Mouse (Mus musculus): ENCODE measurements around the gene Inafm1. TPM values are rescaled to one million over a fixed set of nuclear protein-coding genes. Genes with fewer than 3 reads are reported as not detected.

The Inafm1 gene
- total and polyA plus RNA-seq, 3 experiments, result 1.5 to 9.5 (median 7.4) TPM

DNA sequence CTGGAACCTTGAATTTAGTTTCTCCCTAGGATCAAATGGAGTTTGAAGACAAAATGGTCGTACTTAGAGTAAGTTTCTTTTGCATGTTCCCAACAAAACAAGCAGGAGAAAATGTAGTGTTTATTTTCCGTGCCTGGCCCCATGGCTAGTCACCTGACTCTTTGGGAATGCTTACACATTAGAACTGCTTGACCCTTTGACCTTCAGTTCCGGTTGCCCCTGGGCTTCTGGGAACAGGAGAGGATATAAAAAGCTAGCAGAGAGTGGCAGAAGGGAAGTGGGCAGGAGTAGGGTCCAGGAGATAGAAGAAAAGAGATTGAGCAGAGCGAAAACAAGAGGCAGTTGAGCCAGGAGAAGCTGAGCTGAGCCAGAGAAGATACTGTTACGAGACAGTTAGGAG lies 43.5 kb downstream of the Inafm1 start:
- H3K27ac ChIP-seq (ENCODE audit: insufficient read depth, low read depth), result no peak overlapping the region
- dilution Hi-C loops (cut with MboI; ENCODE audit: extremely low pct_ligation_motif_present, extremely low pct_unique_long_range_greater_than_20kb, low sequenced_read_pairs), result no loop called here

More for the DNA sequence above, 43.5 kb downstream of the Inafm1 start:
- peaks cover 0 to 28% of the 10 kb centered on the region in 2 experiments; a peak in 2 of 4 replicates for H3K4me1 ChIP-seq (ENCODE audit: control insufficient read depth in 1 of 2, insufficient read depth in 2 of 2)
- H3K4me2 ChIP-seq (ENCODE audit: insufficient read depth, low read depth, poor library complexity, severe bottlenecking), result no peak overlapping the region
- TF ChIP-seq BHLHE40 (IDR thresholded peaks at IDR 0.05; ENCODE audit: low read depth, low read length) (no peak), ELF1 (IDR thresholded peaks at IDR 0.05; ENCODE audit: low read depth, low read length) (no peak), MEF2A (IDR thresholded peaks at IDR 0.05; ENCODE audit: borderline replicate concordance, low read depth, low read length) (no peak), ZC3H11A (IDR thresholded peaks at IDR 0.05; ENCODE audit: low read depth, low read length) (no peak), EP300 (IDR thresholded peaks at IDR 0.05; ENCODE audit: low read length) (no peak), RAD21 (IDR thresholded peaks at IDR 0.05; ENCODE audit: low read depth, low read length) (no peak), MYC (IDR thresholded peaks at IDR 0.05; ENCODE audit: low read depth, low read length) (no peak), SMC3 (IDR thresholded peaks at IDR 0.05; ENCODE audit: low read depth, low read length) (no peak), NELFE (IDR thresholded peaks at IDR 0.05; ENCODE audit: low read depth, low read length) (no peak), CTCF (conservative IDR thresholded peaks at IDR 0.05 in 1 of 2, IDR thresholded peaks at IDR 0.05 in 1 of 2; ENCODE audit: low read depth in 2 of 2, low read length in 2 of 2) (no peak), HCFC1 (IDR thresholded peaks at IDR 0.05; ENCODE audit: low read depth, low read length) (no peak), POLR2A (IDR thresholded peaks at IDR 0.05; ENCODE audit: low read depth, low read length) (no peak), RCOR1 (conservative IDR thresholded peaks at IDR 0.05; ENCODE audit: low read depth, low read length) (no peak), GABPA (IDR thresholded peaks at IDR 0.05; ENCODE audit: insufficient replicate concordance, low read depth, low read length) (no peak)
- H3K4me3 ChIP-seq (replicated peaks in 1 of 3; ENCODE audit: low read depth in 2 of 3, low read length in 2 of 3, poor library complexity in 1 of 3), result no peak overlapping the region
- in situ Hi-C loops (cut with MboI; ENCODE audit: low pct_ligation_motif_present, low pct_unique_long_range_greater_than_20kb, low sequenced_read_pairs), result no loop called here
- H3K36me3 ChIP-seq (replicated peaks in 1 of 2; ENCODE audit: control insufficient read depth in 1 of 2, insufficient read depth in 1 of 2, low read length in 1 of 2), result no peaks in the 10 kb centered on the region
- H3K9me3 ChIP-seq (replicated peaks; ENCODE audit: low read length), result peaks cover 18% of the 10 kb centered on the region
- DNase-seq (ENCODE audit: extremely low read depth), result no peak
- H3K9ac ChIP-seq (ENCODE audit: insufficient read depth, low read depth), result no peak overlapping the region
- no peaks in the 10 kb centered on the region for H3K79me2 ChIP-seq (replicated peaks; ENCODE audit: control insufficient read depth, extremely low read depth, insufficient read depth, poor library complexity, severe bottlenecking)
- H3K27me3 ChIP-seq (replicated peaks), result no peaks in the 10 kb centered on the region

Other genes with a start within 250 kb of the Inafm1 start
- 1.9 and 2.2 TPM in 2 replicates for gene Bicra, start 225.7 kb downstream of the Inafm1 start, total RNA-seq (2012; rRNA removed)
- gene Bicra, start 225.7 kb downstream of the Inafm1 start, total RNA-seq (2014; rRNA removed), result 0.31 and 0.32 TPM in 2 replicates
- gene Bicra, start 225.7 kb downstream of the Inafm1 start, polyA plus RNA-seq (2012; ENCODE audit: insufficient read length, low read depth), result 9.8 and 10.2 TPM in 2 replicates
- gene Zfp541, start 211.8 kb downstream of the Inafm1 start, total RNA-seq (2012; rRNA removed), result 0.08 TPM in 1 of 2 replicates, not detected in the other
- 0.12 TPM in 1 of 2 replicates, not detected in the other for gene Zfp541, start 211.8 kb downstream of the Inafm1 start, total RNA-seq (2014; rRNA removed)
- gene Zfp541, start 211.8 kb downstream of the Inafm1 start, polyA plus RNA-seq (2012; ENCODE audit: insufficient read length, low read depth), result 0.05 TPM in 1 of 2 replicates, not detected in the other
- gene Napa, start 175.2 kb downstream of the Inafm1 start, total RNA-seq (2012; rRNA removed), result 80.0 and 84.8 TPM in 2 replicates
- gene Napa, start 175.2 kb downstream of the Inafm1 start, total RNA-seq (2014; rRNA removed), result 97.5 and 106 TPM in 2 replicates
- 111 and 112 TPM in 2 replicates for gene Napa, start 175.2 kb downstream of the Inafm1 start, polyA plus RNA-seq (2012; ENCODE audit: insufficient read length, low read depth)
- 17.5 and 19.1 TPM in 2 replicates for gene Kptn, start 153.7 kb downstream of the Inafm1 start, total RNA-seq (2012; rRNA removed)
- gene Kptn, start 153.7 kb downstream of the Inafm1 start, total RNA-seq (2014; rRNA removed), result 25.4 and 25.8 TPM in 2 replicates
- 14.2 and 14.5 TPM in 2 replicates for gene Kptn, start 153.7 kb downstream of the Inafm1 start, polyA plus RNA-seq (2012; ENCODE audit: insufficient read length, low read depth)
- 0.04 TPM in 2 replicates for gene Slc8a2, start 143.8 kb downstream of the Inafm1 start, total RNA-seq (2012; rRNA removed)
- gene Slc8a2, start 143.8 kb downstream of the Inafm1 start, total RNA-seq (2014; rRNA removed), result not detected in 2 replicates
- 0.08 and 0.10 TPM in 2 replicates for gene Slc8a2, start 143.8 kb downstream of the Inafm1 start, polyA plus RNA-seq (2012; ENCODE audit: insufficient read length, low read depth)
- 9.4 and 10.2 TPM in 2 replicates for gene Meis3, start 98.5 kb downstream of the Inafm1 start, total RNA-seq (2012; rRNA removed)
- gene Meis3, start 98.5 kb downstream of the Inafm1 start, total RNA-seq (2014; rRNA removed), result 7.1 and 7.9 TPM in 2 replicates
- 10.1 and 11.8 TPM in 2 replicates for gene Meis3, start 98.5 kb downstream of the Inafm1 start, polyA plus RNA-seq (2012; ENCODE audit: insufficient read length, low read depth)
- gene Dhx34, start 51.6 kb downstream of the Inafm1 start, total RNA-seq (2012; rRNA removed), result 14.8 and 18.0 TPM in 2 replicates
- 6.9 and 8.8 TPM in 2 replicates for gene Dhx34, start 51.6 kb downstream of the Inafm1 start, total RNA-seq (2014; rRNA removed)
- 11.8 and 15.2 TPM in 2 replicates for gene Dhx34, start 51.6 kb downstream of the Inafm1 start, polyA plus RNA-seq (2012; ENCODE audit: insufficient read length, low read depth)
- gene C5ar2, start 29.5 kb downstream of the Inafm1 start, total RNA-seq (2012; rRNA removed), result 0.04 TPM in 2 replicates
- 0.11 and 0.30 TPM in 2 replicates for gene C5ar2, start 29.5 kb downstream of the Inafm1 start, total RNA-seq (2014; rRNA removed)
- gene C5ar2, start 29.5 kb downstream of the Inafm1 start, polyA plus RNA-seq (2012; ENCODE audit: insufficient read length, low read depth), result 0.22 and 0.33 TPM in 2 replicates
- gene C5ar1, start 14.1 kb downstream of the Inafm1 start, total RNA-seq (2012; rRNA removed), result not detected in 2 replicates
- gene C5ar1, start 14.1 kb downstream of the Inafm1 start, total RNA-seq (2014; rRNA removed), result not detected in 2 replicates
- not detected in 2 replicates for gene C5ar1, start 14.1 kb downstream of the Inafm1 start, polyA plus RNA-seq (2012; ENCODE audit: insufficient read length, low read depth)
- gene Ccdc9, start 13.2 kb upstream of the Inafm1 start, total RNA-seq (2012; rRNA removed), result 47.6 and 53.3 TPM in 2 replicates
- gene Ccdc9, start 13.2 kb upstream of the Inafm1 start, total RNA-seq (2014; rRNA removed), result 32.0 and 37.5 TPM in 2 replicates
- gene Ccdc9, start 13.2 kb upstream of the Inafm1 start, polyA plus RNA-seq (2012; ENCODE audit: insufficient read length, low read depth), result 81.0 and 94.2 TPM in 2 replicates
- gene Bbc3, start 34.8 kb upstream of the Inafm1 start, total RNA-seq (2012; rRNA removed), result 33.2 and 61.7 TPM in 2 replicates
- gene Bbc3, start 34.8 kb upstream of the Inafm1 start, total RNA-seq (2014; rRNA removed), result 23.2 and 25.4 TPM in 2 replicates
- 22.2 and 23.3 TPM in 2 replicates for gene Bbc3, start 34.8 kb upstream of the Inafm1 start, polyA plus RNA-seq (2012; ENCODE audit: insufficient read length, low read depth)
- 146 and 181 TPM in 2 replicates for gene Sae1, start 114.2 kb upstream of the Inafm1 start, total RNA-seq (2012; rRNA removed)
- 160 and 170 TPM in 2 replicates for gene Sae1, start 114.2 kb upstream of the Inafm1 start, total RNA-seq (2014; rRNA removed)
- gene Sae1, start 114.2 kb upstream of the Inafm1 start, polyA plus RNA-seq (2012; ENCODE audit: insufficient read length, low read depth), result 271 and 298 TPM in 2 replicates
- 26.8 and 30.4 TPM in 2 replicates for gene Zc3h4, start 127.3 kb upstream of the Inafm1 start, total RNA-seq (2012; rRNA removed)
- gene Zc3h4, start 127.3 kb upstream of the Inafm1 start, total RNA-seq (2014; rRNA removed), result 9.0 and 10.0 TPM in 2 replicates
- gene Zc3h4, start 127.3 kb upstream of the Inafm1 start, polyA plus RNA-seq (2012; ENCODE audit: insufficient read length, low read depth), result 34.0 and 44.2 TPM in 2 replicates
- 89.1 and 97.8 TPM in 2 replicates for gene Tmem160, start 179.2 kb upstream of the Inafm1 start, total RNA-seq (2012; rRNA removed)
- gene Tmem160, start 179.2 kb upstream of the Inafm1 start, total RNA-seq (2014; rRNA removed), result 28.8 and 30.9 TPM in 2 replicates
- gene Tmem160, start 179.2 kb upstream of the Inafm1 start, polyA plus RNA-seq (2012; ENCODE audit: insufficient read length, low read depth), result 48.9 and 54.4 TPM in 2 replicates
- 0.08 and 0.17 TPM in 2 replicates for gene Npas1, start 204.1 kb upstream of the Inafm1 start, total RNA-seq (2012; rRNA removed)
- not detected in 2 replicates for gene Npas1, start 204.1 kb upstream of the Inafm1 start, total RNA-seq (2014; rRNA removed)
- gene Npas1, start 204.1 kb upstream of the Inafm1 start, polyA plus RNA-seq (2012; ENCODE audit: insufficient read length, low read depth), result 0.56 and 0.61 TPM in 2 replicates